Mouse (Mus musculus): Measurements from ENCODE around the gene Plod2.

DNA sequence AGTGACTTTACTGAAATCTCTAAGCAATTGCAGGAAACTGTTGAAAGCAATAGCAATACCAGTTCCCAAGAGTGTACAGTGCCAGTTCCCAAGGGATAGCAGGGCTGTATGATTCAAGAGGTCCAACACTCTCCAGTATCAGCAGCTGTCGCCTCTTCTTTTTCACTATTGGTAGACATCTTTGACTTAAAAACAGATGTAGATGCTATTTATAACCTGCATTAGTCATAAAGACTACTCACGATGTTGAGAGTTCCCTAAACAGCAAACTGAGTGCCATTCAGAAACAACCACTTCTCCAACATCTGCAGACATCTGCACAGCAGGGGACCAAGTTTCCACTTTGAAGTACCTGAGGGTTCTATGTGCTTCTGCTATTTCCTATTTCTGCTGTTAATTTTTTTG, 79.9 kb downstream of the Plod2 start:
- TF ChIP-seq CTCF (conservative IDR thresholded peaks at IDR 0.05 in 1 of 2, IDR thresholded peaks at IDR 0.05 in 1 of 2; ENCODE audit: low read depth in 2 of 2, low read length in 2 of 2) (no peak), USF1 (IDR thresholded peaks at IDR 0.05; ENCODE audit: low read depth, low read length) (no peak)

All from CH12.LX (cell line).